Mouse (Mus musculus) ES-CJ7 (cell line): ENCODE data around the gene Cdc26.

Source experiments
- DNase-seq: peaks from one replicate; pipeline ENCODE4 v3.0.0; 2011; ENCODE audit warnings: low read depth, low spot score

Gene Cdc26

GRCm38 (mm10) chr4:62408601-62409282 lies at the start of gene Cdc26, which contains the start of gene Prpf4:
Gene Cdc26, minus strand, starts transcription at chr4:62408642.
Gene Prpf4, plus strand, starts transcription at chr4:62408797.
- peak; percentile 100 for DNase-seq

- DNase-seq = peak; percentile 50
Observed at GRCm38 (mm10) chr4:62454995-62455394, 46.6 kb upstream of the Cdc26 start.

- no peak for DNase-seq
Observed at GRCm38 (mm10) chr4:62440986-62441385, 32.5 kb upstream of the Cdc26 start.

GRCm38 (mm10) chr4:62440544-62440943 lies 32.1 kb upstream of the Cdc26 start:
- DNase-seq = no peak

- no peak for DNase-seq
Observed at GRCm38 (mm10) chr4:62439793-62440192, 31.4 kb upstream of the Cdc26 start.

GRCm38 (mm10) chr4:62437871-62438270 lies 29.4 kb upstream of the Cdc26 start:
- no peak for DNase-seq

GRCm38 (mm10) chr4:62437256-62437778 lies 28.9 kb upstream of the Cdc26 start:
- no peak for DNase-seq

GRCm38 (mm10) chr4:62435081-62435480 lies 26.6 kb upstream of the Cdc26 start, which contains the start of gene Rnf183:
Gene Rnf183, minus strand, starts transcription at chr4:62435252.
- no peak for DNase-seq

- no peak for DNase-seq
Observed at GRCm38 (mm10) chr4:62433939-62434870, 25.8 kb upstream of the Cdc26 start.

- DNase-seq = no peak
Observed at GRCm38 (mm10) chr4:62431522-62431921, 23.1 kb upstream of the Cdc26 start.

GRCm38 (mm10) chr4:62430678-62431077 lies 22.2 kb upstream of the Cdc26 start:
- no peak for DNase-seq

GRCm38 (mm10) chr4:62429616-62430015 lies 21.2 kb upstream of the Cdc26 start:
- no peak for DNase-seq

- DNase-seq = no peak
Observed at GRCm38 (mm10) chr4:62427978-62428758, 19.7 kb upstream of the Cdc26 start.

GRCm38 (mm10) chr4:62425891-62426290 lies 17.4 kb upstream of the Cdc26 start:
- DNase-seq = no peak

- no peak for DNase-seq
Observed at GRCm38 (mm10) chr4:62419091-62419490, 10.6 kb upstream of the Cdc26 start.

GRCm38 (mm10) chr4:62418448-62418847 lies 10.0 kb upstream of the Cdc26 start:
- DNase-seq = no peak

- no peak for DNase-seq
Observed at GRCm38 (mm10) chr4:62411606-62412005, 3.2 kb upstream of the Cdc26 start.

- DNase-seq = no peak
Observed at GRCm38 (mm10) chr4:62410325-62410724, 1.9 kb upstream of the Cdc26 start.

GRCm38 (mm10) chr4:62409615-62410014 lies 1.2 kb upstream of the Cdc26 start:
- peak; percentile 29 for DNase-seq

GRCm38 (mm10) chr4:62407730-62408582 lies 486 bp downstream of the Cdc26 start:
- DNase-seq = peak; percentile 72

GRCm38 (mm10) chr4:62406133-62406532 lies 2.3 kb downstream of the Cdc26 start:
- no peak for DNase-seq
